Mouse (Mus musculus): ENCODE measurements around the gene Aurkb. TPM values are rescaled to one million over a fixed set of nuclear protein-coding genes. Genes with fewer than 3 reads are reported as not detected.

Aurkb gene
- polyA plus RNA-seq, 1 experiment = 0.96 TPM

GRCm38 (mm10) chr11:69095511-69096231 is 50.2 kb downstream of the Aurkb start:
- DNase-seq (ENCODE audit: extremely low spot score in 1 of 2, low spot score in 1 of 2) = no peak

GRCm38 (mm10) chr11:69096360-69096986 is 51.0 kb downstream of the Aurkb start:
- no peak for DNase-seq (ENCODE audit: extremely low spot score in 1 of 2, low spot score in 1 of 2)

- peak; percentile 93 to 97 for DNase-seq (ENCODE audit: extremely low spot score in 1 of 2, low spot score in 1 of 2)
Observed at GRCm38 (mm10) chr11:69096987-69097900, 51.8 kb downstream of the Aurkb start.

GRCm38 (mm10) chr11:69098039-69098761 is 52.8 kb downstream of the Aurkb start:
- DNase-seq (ENCODE audit: extremely low spot score in 1 of 2, low spot score in 1 of 2) = no peak

- peak; percentile 93 to 98 for DNase-seq (ENCODE audit: extremely low spot score in 1 of 2, low spot score in 1 of 2)
Observed at GRCm38 (mm10) chr11:69098762-69099091, 53.3 kb downstream of the Aurkb start.

GRCm38 (mm10) chr11:69099177-69099914 is 53.9 kb downstream of the Aurkb start:
- DNase-seq (ENCODE audit: extremely low spot score in 1 of 2, low spot score in 1 of 2) = no peak

GRCm38 (mm10) chr11:69099915-69100345 is 54.5 kb downstream of the Aurkb start:
- DNase-seq (ENCODE audit: extremely low spot score in 1 of 2, low spot score in 1 of 2) = peak; percentile 84 to 95

- no peak for DNase-seq (ENCODE audit: extremely low spot score in 1 of 2, low spot score in 1 of 2)
Observed at GRCm38 (mm10) chr11:69100639-69101360, 55.4 kb downstream of the Aurkb start.

Other genes with a start within 250 kb of the Aurkb start
- gene Ndel1, start 173.8 kb upstream of the Aurkb start, polyA plus RNA-seq (2012; rRNA removed) = 99.0 and 114 TPM in 2 replicates
- 0.02 TPM in 1 of 2 replicates, not detected in the other for gene Rnf222, start 157.1 kb upstream of the Aurkb start, polyA plus RNA-seq (2012; rRNA removed)
- 1,561 and 1,707 TPM in 2 replicates for gene Rpl26, start 144.1 kb upstream of the Aurkb start, polyA plus RNA-seq (2012; rRNA removed)
- 0.48 and 0.82 TPM in 2 replicates for gene Odf4, start 118.6 kb upstream of the Aurkb start, polyA plus RNA-seq (2012; rRNA removed)
- gene Arhgef15, start 88.2 kb upstream of the Aurkb start, polyA plus RNA-seq (2012; rRNA removed) = 17.6 and 23.9 TPM in 2 replicates
- gene Slc25a35, start 77.5 kb upstream of the Aurkb start, polyA plus RNA-seq (2012; rRNA removed) = 15.3 and 15.5 TPM in 2 replicates
- 26.1 and 26.2 TPM in 2 replicates for gene Rangrf, start 70.5 kb upstream of the Aurkb start, polyA plus RNA-seq (2012; rRNA removed)
- gene Pfas, start 37.2 kb upstream of the Aurkb start, polyA plus RNA-seq (2012; rRNA removed) = 19.0 and 19.8 TPM in 2 replicates
- 48.7 and 49.2 TPM in 2 replicates for gene Ctc1, start 29.7 kb upstream of the Aurkb start, polyA plus RNA-seq (2012; rRNA removed)
- 28.6 and 32.0 TPM in 2 replicates for gene Borcs6, start 14.1 kb downstream of the Aurkb start, polyA plus RNA-seq (2012; rRNA removed)
- 22.0 and 23.5 TPM in 2 replicates for gene Tmem107, start 25.2 kb downstream of the Aurkb start, polyA plus RNA-seq (2012; rRNA removed)
- 1,200 and 1,339 TPM in 2 replicates for gene Vamp2, start 42.8 kb downstream of the Aurkb start, polyA plus RNA-seq (2012; rRNA removed)
- gene Per1, start 49.6 kb downstream of the Aurkb start, polyA plus RNA-seq (2012; rRNA removed) = 42.7 and 55.8 TPM in 2 replicates
- 0.78 and 0.86 TPM in 2 replicates for gene Hes7, start 74.8 kb downstream of the Aurkb start, polyA plus RNA-seq (2012; rRNA removed)
- 1.8 and 1.9 TPM in 2 replicates for gene 9130213A22Rik, start 76.9 kb downstream of the Aurkb start, polyA plus RNA-seq (2012; rRNA removed)
- gene Aloxe3, start 80.2 kb downstream of the Aurkb start, polyA plus RNA-seq (2012; rRNA removed) = 5.1 and 8.0 TPM in 2 replicates
- gene Alox12b, start 111.3 kb downstream of the Aurkb start, polyA plus RNA-seq (2012; rRNA removed) = 2.0 TPM in 2 replicates
- 1.6 and 1.8 TPM in 2 replicates for gene Alox8, start 152.2 kb downstream of the Aurkb start, polyA plus RNA-seq (2012; rRNA removed)
- gene Gucy2e, start 191.4 kb downstream of the Aurkb start, polyA plus RNA-seq (2012; rRNA removed) = 0.92 and 1.00 TPM in 2 replicates